Mouse (Mus musculus): ENCODE measurements around the gene Efna4. TPM values are rescaled to one million over a fixed set of nuclear protein-coding genes. Genes with fewer than 3 reads are reported as not detected.

Efna4 gene
- polyA plus RNA-seq, 1 experiment, result 1.1 TPM

DNA sequence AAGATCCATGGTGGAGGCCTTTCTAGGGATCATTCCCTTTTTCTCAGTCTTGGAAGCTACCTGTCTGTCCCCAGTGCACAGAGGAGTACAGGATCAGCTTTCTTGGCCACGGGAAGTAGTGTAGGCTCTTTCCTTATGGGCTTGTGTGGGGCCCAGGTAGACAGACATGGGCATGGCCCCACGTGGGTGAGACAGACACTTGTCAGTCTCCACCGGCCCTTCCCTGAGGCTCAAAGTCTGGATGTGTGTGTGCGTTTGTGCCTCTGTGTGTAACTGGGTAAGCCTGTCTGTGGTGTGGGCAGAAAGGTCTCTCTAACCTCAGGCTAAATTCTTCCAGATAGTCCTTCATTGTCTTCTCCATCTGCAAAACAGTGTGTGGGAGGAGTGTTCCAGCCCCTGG is 32.7 kb downstream of the Efna4 start:
- H3K27ac ChIP-seq (ENCODE audit: control insufficient read depth, insufficient read depth, low read depth, low read length), result no peak overlapping the region
- H3K4me1 ChIP-seq (ENCODE audit: control insufficient read depth, insufficient read depth, low read length), result peaks cover 2% of the 10 kb centered on the region; the same call in 1 of the 2 replicates
- no peaks in the 10 kb centered on the region for H3K27me3 ChIP-seq (ENCODE audit: control insufficient read depth, insufficient read depth, low read length)
- no peak overlapping the region for H3K4me3 ChIP-seq (ENCODE audit: control insufficient read depth, low read depth, low read length)
- no peak for TF ChIP-seq POLR2A (IDR thresholded peaks at IDR 0.05; ENCODE audit: control insufficient read depth, low read depth, low read length)
- no peak for TF ChIP-seq CTCF (IDR thresholded peaks at IDR 0.05; ENCODE audit: control insufficient read depth, insufficient read depth, insufficient replicate concordance, low read depth, low read length)
- H3K36me3 ChIP-seq (ENCODE audit: control insufficient read depth, insufficient read depth, low read length), result no peaks in the 10 kb centered on the region

DNA sequence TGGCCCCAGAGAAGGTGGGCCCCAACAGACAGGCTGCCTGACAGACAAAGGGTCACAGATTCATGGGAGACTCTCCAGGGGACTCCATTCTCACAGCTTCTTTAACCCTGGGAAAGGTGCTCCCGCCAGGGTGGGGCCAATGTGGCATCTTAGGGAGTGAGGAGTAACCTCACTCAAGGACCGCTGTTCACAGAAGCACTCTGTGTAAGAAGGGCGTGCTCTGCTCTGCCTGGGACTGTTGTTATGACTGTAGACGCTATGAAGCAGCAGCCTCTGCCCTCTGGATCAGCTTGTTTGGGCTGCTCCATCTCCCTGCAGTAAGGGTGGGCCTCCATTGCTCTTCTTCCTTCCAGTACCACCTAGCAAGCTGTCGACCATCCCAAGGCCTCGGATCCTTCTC is 33.4 kb downstream of the Efna4 start:
- no peak overlapping the region for H3K27ac ChIP-seq (ENCODE audit: control insufficient read depth, insufficient read depth, low read depth, low read length)
- no peaks in the 10 kb centered on the region for H3K27me3 ChIP-seq (ENCODE audit: control insufficient read depth, insufficient read depth, low read length)
- no peak overlapping the region for H3K4me3 ChIP-seq (ENCODE audit: control insufficient read depth, low read depth, low read length)
- no peak for TF ChIP-seq POLR2A (IDR thresholded peaks at IDR 0.05; ENCODE audit: control insufficient read depth, low read depth, low read length)
- no peak for TF ChIP-seq CTCF (IDR thresholded peaks at IDR 0.05; ENCODE audit: control insufficient read depth, insufficient read depth, insufficient replicate concordance, low read depth, low read length)
- H3K36me3 ChIP-seq (ENCODE audit: control insufficient read depth, insufficient read depth, low read length), result no peaks in the 10 kb centered on the region
- H3K4me1 ChIP-seq (ENCODE audit: control insufficient read depth, insufficient read depth, low read length), result peaks cover 3% of the 10 kb centered on the region

DNA sequence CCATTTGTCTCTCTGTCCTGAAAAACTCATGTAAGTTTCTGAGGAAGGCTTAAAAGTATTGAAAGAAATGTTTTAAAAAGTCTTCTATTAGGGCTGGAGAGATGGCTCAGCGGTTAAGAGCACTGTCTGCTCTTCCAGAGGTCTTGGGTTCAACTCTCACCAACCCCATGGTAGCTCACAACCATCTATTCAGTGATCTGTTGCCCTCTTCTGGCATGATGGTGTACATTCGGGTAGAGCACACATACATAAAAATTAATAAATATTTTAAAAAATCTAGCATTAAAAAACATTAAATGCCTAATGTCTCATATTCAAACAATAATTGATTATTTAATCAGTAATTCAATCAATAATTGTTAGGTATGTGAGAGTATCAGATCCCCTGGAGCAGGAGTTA is 37.3 kb downstream of the Efna4 start:
- Histone ChIP-seq H3K4me3 (ENCODE audit: control insufficient read depth, low read depth, low read length) (no peak overlapping the region), H3K27me3 (ENCODE audit: control insufficient read depth, insufficient read depth, low read length) (no peaks in the 10 kb centered on the region), H3K27ac (ENCODE audit: control insufficient read depth, insufficient read depth, low read depth, low read length) (no peak overlapping the region), H3K4me1 (ENCODE audit: control insufficient read depth, insufficient read depth, low read length) (peaks cover 4% of the 10 kb centered on the region), H3K36me3 (ENCODE audit: control insufficient read depth, insufficient read depth, low read length) (no peaks in the 10 kb centered on the region)
- TF ChIP-seq CTCF (IDR thresholded peaks at IDR 0.05; ENCODE audit: control insufficient read depth, insufficient read depth, insufficient replicate concordance, low read depth, low read length) (no peak), POLR2A (IDR thresholded peaks at IDR 0.05; ENCODE audit: control insufficient read depth, low read depth, low read length) (no peak)

DNA sequence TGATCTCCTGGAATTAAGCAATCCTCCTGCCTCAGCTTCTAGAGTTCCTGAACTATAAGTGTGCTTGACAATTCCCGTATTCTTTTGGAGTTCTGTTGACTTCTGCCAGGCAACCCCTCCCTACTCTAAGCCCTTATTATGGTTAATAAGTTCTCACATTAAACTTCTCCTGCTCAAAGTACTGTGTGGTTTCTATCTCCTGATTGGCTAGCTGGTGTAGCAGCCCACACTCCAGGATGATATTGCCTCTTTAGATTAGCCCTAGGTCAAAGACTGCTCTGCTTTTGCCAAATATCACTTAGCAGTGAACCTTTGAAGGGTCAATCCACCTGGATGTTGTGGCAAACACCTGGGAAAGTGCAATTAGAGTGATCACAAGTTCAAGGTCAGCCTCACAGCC is 37.8 kb downstream of the Efna4 start:
- H3K36me3 ChIP-seq (ENCODE audit: control insufficient read depth, insufficient read depth, low read length), result no peaks in the 10 kb centered on the region
- TF ChIP-seq POLR2A (IDR thresholded peaks at IDR 0.05; ENCODE audit: control insufficient read depth, low read depth, low read length) (no peak), CTCF (IDR thresholded peaks at IDR 0.05; ENCODE audit: control insufficient read depth, insufficient read depth, insufficient replicate concordance, low read depth, low read length) (no peak)
- no peaks in the 10 kb centered on the region for H3K27me3 ChIP-seq (ENCODE audit: control insufficient read depth, insufficient read depth, low read length)
- H3K4me1 ChIP-seq (ENCODE audit: control insufficient read depth, insufficient read depth, low read length), result peaks cover 4% of the 10 kb centered on the region
- H3K27ac ChIP-seq (ENCODE audit: control insufficient read depth, insufficient read depth, low read depth, low read length), result no peak overlapping the region
- no peak overlapping the region for H3K4me3 ChIP-seq (ENCODE audit: control insufficient read depth, low read depth, low read length)

DNA sequence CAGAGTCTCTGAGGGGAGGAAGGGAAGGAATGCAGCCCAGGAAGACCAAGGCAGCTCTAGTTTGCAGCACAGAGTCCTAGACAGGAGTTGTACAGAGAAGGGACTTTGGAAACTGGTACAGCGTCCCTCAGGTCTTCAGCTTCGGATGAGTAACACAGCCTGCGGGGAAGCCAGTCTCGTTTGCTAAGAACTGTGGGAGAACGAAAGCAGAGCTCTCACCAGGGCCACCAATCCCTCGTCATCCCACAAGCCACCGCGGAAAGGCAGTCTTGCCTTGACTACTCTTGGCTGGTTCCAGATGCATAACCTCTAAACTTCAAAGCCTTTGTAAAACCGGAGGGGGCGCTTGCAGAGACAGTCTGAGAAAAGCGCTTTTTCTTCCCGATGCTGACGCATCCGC is 38.3 kb downstream of the Efna4 start:
- H3K4me1 ChIP-seq (ENCODE audit: control insufficient read depth, insufficient read depth, low read length), result peaks cover 4% of the 10 kb centered on the region
- no peak overlapping the region for H3K27ac ChIP-seq (ENCODE audit: control insufficient read depth, insufficient read depth, low read depth, low read length)
- no peaks in the 10 kb centered on the region for H3K36me3 ChIP-seq (ENCODE audit: control insufficient read depth, insufficient read depth, low read length)
- H3K4me3 ChIP-seq (ENCODE audit: control insufficient read depth, low read depth, low read length), result no peak overlapping the region; the same call in none of the 2 replicates
- TF ChIP-seq POLR2A (IDR thresholded peaks at IDR 0.05; ENCODE audit: control insufficient read depth, low read depth, low read length) (no peak), CTCF (IDR thresholded peaks at IDR 0.05; ENCODE audit: control insufficient read depth, insufficient read depth, insufficient replicate concordance, low read depth, low read length) (no peak)
- H3K27me3 ChIP-seq (ENCODE audit: control insufficient read depth, insufficient read depth, low read length), result no peaks in the 10 kb centered on the region

DNA sequence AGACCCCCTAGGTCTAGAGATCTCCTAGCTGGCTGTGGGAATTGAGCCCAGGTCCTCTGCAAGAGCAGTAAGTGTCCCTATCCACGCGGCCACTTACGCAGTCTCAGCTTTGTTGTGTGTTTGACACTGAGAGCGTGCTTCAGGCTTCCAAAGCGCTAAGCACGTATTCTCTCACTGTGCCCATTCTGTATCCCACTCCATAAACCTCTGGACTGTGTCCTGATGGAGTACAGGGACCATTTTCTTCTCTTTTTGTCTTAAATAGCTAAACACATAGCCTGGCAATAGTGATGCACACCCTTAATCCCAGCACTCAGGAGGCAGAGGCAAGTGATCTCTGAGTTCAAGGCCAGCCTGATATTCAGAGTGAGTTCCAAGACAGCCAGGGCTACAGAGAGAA is 38.9 kb downstream of the Efna4 start:
- TF ChIP-seq CTCF (IDR thresholded peaks at IDR 0.05; ENCODE audit: control insufficient read depth, insufficient read depth, insufficient replicate concordance, low read depth, low read length), result no peak
- TF ChIP-seq POLR2A (IDR thresholded peaks at IDR 0.05; ENCODE audit: control insufficient read depth, low read depth, low read length), result no peak
- Histone ChIP-seq H3K36me3 (ENCODE audit: control insufficient read depth, insufficient read depth, low read length) (no peaks in the 10 kb centered on the region), H3K4me3 (ENCODE audit: control insufficient read depth, low read depth, low read length) (no peak overlapping the region), H3K27me3 (ENCODE audit: control insufficient read depth, insufficient read depth, low read length) (no peaks in the 10 kb centered on the region), H3K4me1 (ENCODE audit: control insufficient read depth, insufficient read depth, low read length) (peaks cover 4% of the 10 kb centered on the region), H3K27ac (ENCODE audit: control insufficient read depth, insufficient read depth, low read depth, low read length) (no peak overlapping the region)

DNA sequence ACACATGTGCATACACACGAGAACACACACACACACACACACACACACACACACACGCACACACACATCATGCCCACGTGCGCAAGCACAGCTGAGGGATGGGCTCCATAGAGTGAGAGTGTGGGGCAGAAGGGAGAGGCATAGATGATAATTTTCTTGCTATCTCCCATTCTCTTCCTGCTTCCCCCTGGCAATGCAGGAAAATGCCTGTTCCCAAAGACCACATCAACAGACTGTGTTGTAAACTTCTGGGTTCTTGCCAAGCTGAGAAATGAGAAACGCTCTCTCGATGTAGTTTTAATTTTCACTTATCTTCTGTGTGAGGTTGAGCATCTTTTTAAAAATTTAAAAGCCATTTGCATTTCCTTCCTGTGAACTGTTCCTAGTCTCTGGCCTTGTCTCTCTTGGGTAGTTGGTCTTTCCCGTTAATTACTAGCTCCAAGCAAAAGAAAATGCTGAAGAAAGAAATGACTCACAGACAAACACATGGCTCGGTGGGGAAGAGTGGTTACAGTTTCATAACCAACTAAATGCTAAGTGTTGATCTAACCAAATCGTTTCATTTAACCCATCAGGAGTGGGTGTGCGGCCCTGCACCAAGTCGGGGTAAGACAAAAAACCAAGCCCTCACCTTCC is 40.9 kb downstream of the Efna4 start:
- Histone ChIP-seq H3K27me3 (ENCODE audit: control insufficient read depth, insufficient read depth, low read length) (no peaks in the 10 kb centered on the region), H3K4me1 (ENCODE audit: control insufficient read depth, insufficient read depth, low read length) (peaks cover 4% of the 10 kb centered on the region), H3K36me3 (ENCODE audit: control insufficient read depth, insufficient read depth, low read length) (no peaks in the 10 kb centered on the region), H3K27ac (ENCODE audit: control insufficient read depth, insufficient read depth, low read depth, low read length) (no peak overlapping the region), H3K4me3 (ENCODE audit: control insufficient read depth, low read depth, low read length) (no peak overlapping the region)
- TF ChIP-seq CTCF (IDR thresholded peaks at IDR 0.05; ENCODE audit: control insufficient read depth, insufficient read depth, insufficient replicate concordance, low read depth, low read length) (no peak), POLR2A (IDR thresholded peaks at IDR 0.05; ENCODE audit: control insufficient read depth, low read depth, low read length) (no peak)

All from testis, adult 2 months (tissue).